Mouse (Mus musculus) erythroid progenitor cell, adult 5-6 weeks (primary cell): Measurements from ENCODE around the gene Tm2d3. TPM values are rescaled to one million over a fixed set of nuclear protein-coding genes. Genes with fewer than 3 reads are reported as not detected.

Experiments
- ATAC-seq: replicated peaks from 2 replicates; pipeline ENCODE4 v1.8.0; 2016; ENCODE audit warnings: moderate number of reproducible peaks, mild to moderate bottlenecking, moderate TSS enrichment, inconsistent platforms; ENCODE audit not compliant: poor library complexity, low FRiP score, severe bottlenecking
- total RNA-seq, 2 experiments: library from RNA; stranded (forward) in 1 of 2; stranded (reverse) in 1 of 2; fragments of 150-400 nt in 1 of 2; fragments of 186-747, 209-891 nt in 1 of 2; gene quantifications; 2 replicates each; pipeline versions ENCODE4 v1.2.3 to v1.2.4; 2015 to 2017; ENCODE audit warnings: low replicate concordance in 2 of 2

Gene Tm2d3
- total RNA-seq, 2 experiments from 2014 or later, result 9.2 to 17.1 TPM

DNA sequence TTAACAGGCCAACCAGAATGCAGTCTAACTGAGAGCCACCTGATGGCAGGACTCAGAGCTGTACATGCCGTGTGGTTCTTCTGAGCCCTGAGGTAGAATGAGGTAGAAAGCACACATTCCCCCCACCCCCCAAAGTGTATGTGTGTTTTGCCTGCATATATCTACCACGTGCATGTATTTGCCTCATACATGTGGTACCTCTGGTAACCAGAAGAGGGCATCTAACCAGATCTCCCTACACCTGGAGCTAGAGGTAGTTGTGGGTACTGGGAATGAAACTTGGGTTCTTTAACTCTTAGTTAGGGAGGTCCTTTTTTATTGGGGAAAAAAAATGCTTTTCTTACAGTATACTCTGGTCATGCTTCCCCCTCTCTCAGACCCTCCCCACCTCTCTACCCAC, 5.5 kb downstream of the Tm2d3 start:
- peak; percentile 59; the same call in 1 of the 2 replicates for ATAC-seq

DNA sequence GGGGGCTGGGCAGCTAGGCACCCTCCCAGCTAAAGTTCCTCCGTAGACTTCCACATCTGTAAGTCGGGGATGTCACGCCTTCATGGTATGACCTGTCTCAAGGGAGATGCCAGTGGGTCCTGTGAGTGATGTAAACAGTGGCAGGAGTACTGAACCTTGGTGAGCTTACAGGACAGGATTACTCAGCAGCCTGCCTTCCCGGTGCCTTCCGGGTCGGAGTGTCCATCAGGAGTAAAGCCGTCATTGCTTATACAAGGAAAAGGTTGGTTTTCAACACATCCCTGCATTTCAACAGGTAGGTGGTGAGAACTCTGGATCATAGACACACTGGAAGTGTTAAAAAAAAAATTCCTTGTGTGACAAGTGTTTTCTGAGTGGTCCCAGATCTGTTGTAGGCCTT, 11.1 kb downstream of the Tm2d3 start:
- no peak for ATAC-seq

DNA sequence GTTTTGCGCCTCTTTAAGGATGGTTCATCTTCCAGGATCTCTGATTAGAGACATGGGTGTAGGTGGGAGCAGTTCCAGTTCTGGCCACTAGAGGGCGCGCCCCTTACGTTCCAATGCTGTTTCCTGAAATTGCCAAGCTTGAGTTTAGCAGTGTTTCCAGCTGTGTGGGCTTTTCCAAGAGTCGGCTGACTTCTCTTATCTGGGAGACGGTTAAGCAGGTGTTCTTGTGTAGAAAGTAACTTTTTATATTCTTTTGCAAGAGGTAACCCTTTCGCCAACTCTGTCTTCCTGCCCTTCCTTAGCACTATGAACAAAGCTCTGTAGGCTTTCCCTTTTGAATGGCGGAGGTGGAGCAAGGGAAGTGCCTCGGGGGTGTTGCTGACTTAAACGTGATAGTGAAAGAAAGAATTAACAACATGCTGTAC, 13.9 kb downstream of the Tm2d3 start:
- ATAC-seq, result peak; percentile 83

DNA sequence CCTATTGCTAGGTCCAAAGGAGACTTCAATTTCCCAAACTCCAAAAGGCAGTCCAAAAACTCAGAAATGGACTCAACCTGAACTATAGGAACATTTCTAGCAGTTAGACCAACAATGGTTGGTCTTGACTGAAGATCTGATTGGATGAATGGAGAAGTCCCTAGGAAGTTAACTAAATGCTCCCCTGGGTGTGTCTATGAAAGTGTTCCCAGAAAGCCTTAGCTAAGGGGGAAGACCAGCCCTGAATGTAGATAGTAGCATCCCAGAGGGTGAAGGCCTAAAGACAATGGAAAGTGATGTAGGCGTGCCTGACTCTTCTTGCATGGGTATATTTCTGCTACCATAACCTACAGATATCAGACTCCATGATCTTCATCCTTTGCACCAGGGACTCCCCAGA, 17.5 kb downstream of the Tm2d3 start:
- no peak for ATAC-seq

DNA sequence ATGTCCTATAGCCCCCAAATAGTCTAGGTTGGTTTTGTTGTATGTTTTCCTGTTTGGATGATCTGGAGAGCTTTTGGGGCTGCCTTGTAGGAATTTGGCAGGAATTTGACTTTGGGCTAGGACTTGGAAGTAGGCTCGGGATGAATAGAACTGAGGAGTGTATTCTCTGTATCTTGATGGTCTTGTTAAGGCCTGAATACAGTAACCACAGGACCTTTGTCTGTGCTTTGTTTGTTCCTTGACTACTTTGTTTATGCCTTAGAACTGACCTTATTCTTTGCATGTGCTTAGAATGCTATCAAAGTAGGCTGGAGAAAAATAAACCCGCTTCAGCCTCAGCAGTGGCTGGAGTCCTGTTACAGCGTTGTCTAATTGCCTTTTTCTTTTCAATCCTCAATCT, 19.3 kb downstream of the Tm2d3 start:
- no peak for ATAC-seq

DNA sequence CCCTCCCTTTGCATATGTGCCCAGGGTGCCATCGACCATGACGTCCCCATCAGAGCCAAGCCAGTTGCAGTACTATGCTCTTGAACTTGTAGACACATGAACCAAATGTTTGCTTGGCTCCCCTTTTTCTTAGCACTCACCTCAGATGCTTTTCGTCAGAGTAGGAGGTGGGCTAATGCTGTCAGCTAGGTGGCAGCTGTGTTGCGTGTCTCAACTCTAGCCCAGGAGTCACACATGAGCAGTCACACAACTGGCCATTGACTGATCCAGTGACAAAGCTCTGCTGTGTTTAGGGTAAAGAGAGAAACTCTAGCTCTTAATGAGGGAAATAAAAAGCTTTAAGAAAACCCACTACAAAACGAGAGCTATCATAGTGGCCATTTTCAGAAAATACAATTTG, 22.8 kb downstream of the Tm2d3 start:
- ATAC-seq, result no peak

DNA sequence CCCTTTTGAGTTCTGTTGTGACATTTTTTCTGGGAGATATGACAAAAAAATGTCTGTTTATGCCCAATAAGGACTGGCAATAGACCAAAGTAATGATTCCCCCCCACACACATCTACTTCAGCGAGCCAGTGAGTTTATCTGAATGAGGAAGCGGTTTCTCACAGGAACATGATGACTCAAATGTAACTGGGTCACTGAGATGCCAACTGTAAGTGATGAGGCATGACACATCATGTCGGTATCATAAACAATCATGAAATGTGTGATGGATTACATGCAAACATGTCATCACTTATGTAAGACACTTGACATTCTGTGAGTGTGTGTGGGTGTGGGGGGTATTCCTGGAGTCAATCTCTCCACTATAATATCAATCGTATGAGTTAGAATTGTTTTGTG, 23.3 kb downstream of the Tm2d3 start:
- ATAC-seq, result no peak

DNA sequence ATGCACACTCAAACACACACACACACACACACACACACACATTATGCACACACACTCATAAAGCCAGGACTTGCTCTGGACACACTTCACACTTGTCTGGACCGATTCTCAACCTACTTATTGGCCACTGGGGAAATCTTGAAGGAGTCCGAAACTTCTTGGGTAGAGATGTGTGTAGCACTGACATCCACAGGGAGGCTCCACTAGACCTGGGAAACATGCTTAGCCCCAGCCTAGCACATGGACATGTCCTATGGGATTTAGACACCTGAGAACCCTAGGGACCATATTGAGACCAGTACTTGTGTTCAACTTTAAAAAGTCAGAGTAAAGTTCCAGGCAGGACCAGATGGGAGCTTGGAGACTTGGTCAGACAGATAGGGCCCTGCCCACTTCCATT, 43.1 kb downstream of the Tm2d3 start:
- no peak for ATAC-seq

DNA sequence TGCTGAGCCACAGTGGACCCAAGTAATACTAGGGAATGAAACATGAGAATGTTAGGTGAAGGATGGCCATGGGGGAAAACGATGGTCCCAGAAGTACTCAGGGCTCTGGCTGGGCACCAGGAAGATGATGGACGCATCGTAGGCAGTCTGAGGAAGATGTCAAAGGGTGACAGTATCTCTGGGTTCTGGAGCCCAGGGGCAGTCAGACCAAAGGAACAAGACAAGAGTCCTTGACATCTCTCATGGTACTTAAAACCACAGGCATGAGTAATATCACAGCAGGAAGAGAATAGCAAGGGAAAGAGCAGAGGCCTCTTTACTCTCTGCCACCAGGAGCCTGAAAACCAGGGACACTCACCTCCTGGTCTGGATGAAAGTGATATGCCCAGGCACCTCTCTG, 44.3 kb downstream of the Tm2d3 start:
- ATAC-seq, result no peak

DNA sequence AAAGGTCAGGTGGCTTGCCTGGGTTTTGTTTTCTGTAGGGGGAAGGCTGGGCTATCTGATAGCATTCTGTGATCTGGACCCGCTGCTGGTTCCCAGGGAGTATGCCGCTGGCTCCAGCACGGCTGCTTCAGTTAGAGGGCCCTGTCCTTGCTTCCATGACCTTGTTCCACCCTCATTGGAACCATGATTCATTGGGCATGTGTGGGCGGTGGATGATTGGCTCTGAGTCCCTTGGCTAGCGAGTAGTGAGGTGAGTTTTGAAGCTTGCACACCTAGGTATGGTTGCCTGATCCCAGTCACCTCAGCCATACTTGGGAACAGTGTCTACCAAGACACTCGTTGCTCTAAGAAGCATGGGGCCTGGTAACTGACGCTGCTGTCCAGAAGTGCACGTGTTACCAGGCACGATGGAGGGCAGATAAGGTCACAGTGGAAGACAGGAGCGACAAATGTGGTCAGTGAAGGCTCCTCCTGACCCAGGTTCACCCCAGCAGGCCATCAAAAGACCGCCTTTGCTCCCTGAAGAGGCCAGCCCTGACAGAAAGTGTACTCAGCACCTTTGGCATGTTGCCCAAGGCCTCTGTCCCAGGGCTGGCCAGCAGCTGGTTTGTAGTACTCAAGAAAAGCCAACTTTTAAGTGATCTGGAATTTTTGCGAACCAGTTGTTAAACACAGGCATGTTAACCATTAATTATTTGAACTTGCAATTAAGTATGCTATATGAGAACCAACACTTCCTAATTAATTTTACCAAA, 46.5 kb downstream of the Tm2d3 start:
- ATAC-seq, result no peak

DNA sequence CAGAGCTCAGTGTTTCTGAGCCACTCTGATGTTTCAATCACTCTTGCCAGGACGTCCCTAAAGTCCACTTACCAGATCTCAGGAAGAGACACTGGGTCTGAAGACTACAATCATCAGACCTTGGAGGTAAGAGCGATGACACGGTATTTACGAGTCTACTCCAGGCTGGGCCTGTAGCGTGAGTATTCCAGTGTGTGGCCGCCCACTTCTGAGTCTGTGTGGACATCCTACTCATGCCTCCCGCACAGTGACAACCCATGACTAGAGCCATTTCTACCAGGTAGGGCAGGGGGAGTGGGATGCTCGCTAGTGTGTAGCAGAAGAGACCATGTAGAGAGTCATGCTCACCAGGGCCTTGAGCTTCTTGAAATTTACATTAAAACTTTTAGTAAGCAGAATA, 51.9 kb downstream of the Tm2d3 start:
- no peak for ATAC-seq

DNA sequence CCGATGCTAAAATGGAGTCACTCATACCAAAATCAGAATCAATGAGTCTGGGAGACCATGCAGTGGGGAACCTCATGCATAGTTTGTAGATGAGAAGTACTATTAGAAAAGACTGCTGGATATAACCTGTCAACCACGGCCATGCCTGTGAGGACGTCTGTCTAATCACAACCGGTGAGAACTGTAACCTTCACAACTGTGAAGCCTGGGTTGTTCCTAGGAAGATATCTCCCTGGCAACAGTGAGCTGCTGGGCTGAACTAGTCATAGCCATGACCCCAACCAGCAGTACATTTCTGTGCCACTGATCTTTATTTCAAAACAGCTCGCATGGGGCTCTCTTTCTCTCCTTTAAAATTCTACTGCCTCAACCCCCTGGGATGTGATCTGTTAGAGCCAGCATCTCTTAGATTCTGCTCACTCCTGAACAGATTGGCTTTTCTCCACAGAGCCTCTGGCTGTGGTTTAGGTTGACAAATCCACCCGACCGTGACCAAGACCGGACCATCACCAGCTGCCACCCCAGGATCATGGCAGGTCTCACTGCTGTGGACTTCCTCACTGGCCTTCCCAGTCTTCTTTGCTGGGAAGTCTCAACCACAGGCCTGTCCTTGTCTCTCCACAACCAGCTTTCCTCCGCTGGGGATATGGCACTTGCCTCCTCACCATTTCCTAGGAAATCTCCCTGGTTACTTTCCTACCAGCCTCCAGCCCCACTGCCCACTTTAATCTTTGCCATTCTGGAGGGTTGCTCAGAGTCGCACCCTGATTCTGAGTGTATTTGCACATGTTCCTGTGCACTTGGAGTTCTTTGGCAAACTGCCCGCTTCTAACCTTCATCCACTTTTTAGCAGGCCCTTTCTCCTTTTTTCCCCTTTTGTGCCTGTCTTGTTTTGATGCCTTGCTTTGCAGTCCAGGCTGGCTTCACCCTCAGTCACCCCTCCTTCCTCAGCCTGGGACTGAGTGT, 57.3 kb downstream of the Tm2d3 start:
- ATAC-seq, result no peak

Other genes with a start within 250 kb of the Tm2d3 start
- gene Tjp1, start 163.4 kb upstream of the Tm2d3 start, total RNA-seq (2015; ENCODE audit: low replicate concordance), result 5.4 and 5.8 TPM in 2 replicates
- 7.6 and 12.0 TPM in 2 replicates for gene Tjp1, start 163.4 kb upstream of the Tm2d3 start, total RNA-seq (2017; ENCODE audit: low replicate concordance)
- gene Tarsl2, start 46.3 kb upstream of the Tm2d3 start, total RNA-seq (2015; ENCODE audit: low replicate concordance), result 21.4 and 27.8 TPM in 2 replicates
- 51.6 and 56.6 TPM in 2 replicates for gene Tarsl2, start 46.3 kb upstream of the Tm2d3 start, total RNA-seq (2017; ENCODE audit: low replicate concordance)
- not detected in 2 replicates for gene Pcsk6, start 170.6 kb downstream of the Tm2d3 start, total RNA-seq (2015; ENCODE audit: low replicate concordance)
- not detected in 2 replicates for gene Pcsk6, start 170.6 kb downstream of the Tm2d3 start, total RNA-seq (2017; ENCODE audit: low replicate concordance)